Mouse (Mus musculus) cerebellum, adult 2 months (tissue): ENCODE measurements at regions not wholly inside any gene's neighbourhood (a gene's known extent, or its start where the extent isn't known, plus 50 kb on each side); places are given as distances from the start of the nearest gene placed in this dataset.

ENCODE experiments used
- CTCF ChIP-seq: fragments of 200-500 bp; IDR thresholded peaks from 2 replicates; pipeline ENCODE4 v1.5.1; 2011; ENCODE audit warnings: low read depth, mild to moderate bottlenecking, control low read depth, low read length, moderate library complexity, borderline replicate concordance; ENCODE audit not compliant: insufficient read depth
- POLR2A ChIP-seq: fragments of 200-500 bp; IDR thresholded peaks from 2 replicates; pipeline ENCODE4 v1.6.1; 2011; ENCODE audit warnings: low read length, control low read depth, borderline replicate concordance; ENCODE audit not compliant: insufficient read depth

DNA sequence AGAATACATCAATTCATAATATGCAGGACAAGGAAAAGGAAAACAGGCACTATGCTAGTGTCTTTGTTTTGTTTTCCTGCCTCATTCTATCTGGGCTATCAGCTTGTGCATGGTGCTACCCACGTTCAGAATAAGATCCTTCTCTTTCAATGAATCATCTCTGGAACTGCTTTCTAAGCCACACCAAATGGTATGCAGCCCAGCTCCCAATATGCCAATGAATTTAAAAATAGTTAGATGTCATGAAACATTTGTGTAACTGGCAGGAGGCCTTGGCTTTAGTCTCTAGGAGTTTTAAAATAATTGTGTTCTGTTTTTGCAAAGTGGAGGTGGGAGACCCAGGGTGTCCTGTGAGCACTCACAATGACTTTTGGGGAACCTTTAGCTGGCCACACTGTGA, 603.1 kb upstream of the Sema6d start:
- TF ChIP-seq CTCF (no peak), POLR2A (no peak)
